Mouse (Mus musculus) cerebellum, adult 8-10 months (tissue): ENCODE measurements around the gene Zfyve19.

Experiments
- DNase-seq: peaks from one replicate; pipeline ENCODE4 v3.0.0; 2022

Gene Zfyve19

DNA sequence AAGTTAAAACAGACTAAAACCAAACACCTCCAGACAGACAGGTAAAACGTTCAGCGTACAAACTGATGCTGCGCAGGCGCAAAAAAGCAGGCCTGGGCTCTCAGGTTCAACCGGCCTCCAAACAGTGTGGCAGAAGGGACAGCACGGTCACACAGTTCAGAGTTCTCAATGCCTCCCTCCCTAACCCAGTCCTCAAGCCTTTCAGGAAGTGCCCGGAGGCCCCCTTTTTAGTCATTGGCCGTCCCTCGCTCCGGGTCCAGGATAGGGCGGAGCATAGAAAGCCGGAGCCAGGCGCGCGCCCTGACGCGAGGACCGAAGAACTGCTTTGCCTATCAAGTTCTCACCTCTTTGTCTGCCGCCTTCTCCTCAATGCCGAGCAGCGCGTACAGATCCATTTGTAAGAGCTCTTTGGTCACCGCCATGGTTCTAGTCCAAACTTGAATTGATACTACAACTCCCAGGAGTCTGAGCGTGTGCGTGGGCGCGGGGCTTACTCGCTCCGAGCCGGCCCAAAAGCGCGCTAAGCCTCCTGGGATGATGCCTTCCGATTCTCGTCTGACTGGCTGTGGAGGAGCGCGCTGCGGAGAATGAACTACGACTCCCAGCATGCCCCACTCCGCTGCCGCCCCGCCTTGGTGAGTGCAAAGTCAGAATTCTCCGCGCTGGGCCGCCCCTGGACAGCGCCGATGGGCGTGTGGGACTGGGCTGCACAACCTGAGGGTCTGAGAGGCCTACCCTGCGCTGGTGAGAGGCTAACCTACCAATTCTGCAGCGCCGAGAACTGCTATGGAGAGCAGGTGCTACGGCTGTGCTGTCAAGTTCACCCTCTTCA is at the start of gene Zfyve19, which contains the start of gene Dnajc17:
Gene Zfyve19 (plus strand): TSS at position 274 of the 832 bp plus-strand sequence.
Gene Dnajc17 (minus strand): TSS at position 452 of the 832 bp plus-strand sequence.
- peak; percentile 93 for DNase-seq

DNA sequence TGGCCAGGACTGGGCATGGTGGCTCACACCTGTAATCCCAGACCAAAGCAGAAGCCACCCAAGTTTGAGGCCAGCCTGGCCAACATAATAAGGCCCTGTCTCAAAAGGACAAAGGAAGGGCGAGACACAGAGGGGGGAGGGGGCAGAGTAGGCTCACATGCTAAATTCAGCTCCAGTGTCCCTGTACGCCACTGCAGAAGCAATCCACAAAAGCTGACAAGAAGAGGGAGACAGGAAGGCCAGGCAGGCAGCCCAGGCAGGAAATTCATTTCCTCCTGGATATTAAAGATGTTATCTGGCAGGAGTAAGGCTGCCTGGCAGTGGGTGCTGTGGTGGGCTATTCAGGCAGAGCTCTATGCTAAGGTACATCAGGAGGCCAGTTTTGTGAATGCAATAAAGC is 47.2 kb upstream of the Zfyve19 start:
- DNase-seq: no peak

DNA sequence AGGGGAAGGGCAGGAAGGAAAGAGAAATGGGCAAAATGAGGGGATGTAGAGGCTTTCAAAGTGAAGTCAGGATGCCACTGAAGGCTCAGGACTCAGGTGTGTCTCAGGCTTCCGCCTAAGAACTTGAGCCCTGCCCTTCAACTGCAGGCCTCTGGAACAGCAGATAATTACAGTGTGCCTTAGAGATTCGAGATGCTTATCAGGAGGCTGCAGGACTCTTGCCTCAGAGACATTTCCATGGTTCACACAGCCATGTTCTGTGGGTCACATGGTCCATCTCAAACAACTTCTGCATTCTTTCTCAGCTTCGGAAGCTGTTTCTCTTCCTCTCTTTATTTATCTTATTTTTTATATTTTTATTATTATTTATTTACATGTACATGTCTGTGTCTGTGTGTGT is 45.3 kb upstream of the Zfyve19 start:
- DNase-seq: no peak

DNA sequence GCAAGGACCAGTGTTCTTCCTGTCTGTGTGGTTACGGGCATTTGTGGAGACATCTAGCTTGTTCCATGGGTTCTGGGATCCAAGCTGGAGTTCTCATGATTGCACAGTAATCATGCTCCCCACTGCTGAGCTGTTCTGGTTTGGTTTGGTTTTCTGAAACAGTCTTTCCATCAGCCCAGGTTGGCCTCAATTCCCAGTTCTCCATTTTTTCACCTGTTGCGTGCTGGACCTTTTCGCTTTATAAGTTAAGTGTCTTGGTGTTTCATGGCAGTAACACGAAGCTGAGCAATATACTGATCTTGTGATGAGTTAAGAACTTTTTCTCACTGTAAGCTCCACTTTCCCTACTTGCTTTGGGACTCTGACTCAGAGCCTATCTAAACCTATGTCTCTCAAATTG is 44.4 kb upstream of the Zfyve19 start:
- DNase-seq: no peak

DNA sequence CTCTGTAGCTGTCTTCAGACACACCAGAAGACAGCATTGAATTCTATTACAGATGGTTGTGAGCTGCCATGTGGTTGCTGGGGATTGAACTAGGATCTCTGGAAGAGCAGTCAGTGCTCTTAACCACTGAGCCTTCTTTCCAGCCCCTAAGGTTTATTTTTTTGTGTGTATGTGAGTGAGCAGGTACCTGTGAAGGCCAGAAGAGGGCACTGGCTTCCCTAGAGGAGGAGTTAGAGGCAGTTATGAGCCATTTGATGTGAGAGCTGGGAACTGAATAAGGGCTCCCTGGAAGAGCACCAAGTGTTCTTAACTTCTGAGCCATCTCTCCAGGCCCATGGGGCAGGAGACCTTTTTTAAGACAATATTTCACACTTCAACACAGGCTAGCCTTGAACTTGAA is 43.0 kb upstream of the Zfyve19 start:
- no peak for DNase-seq

DNA sequence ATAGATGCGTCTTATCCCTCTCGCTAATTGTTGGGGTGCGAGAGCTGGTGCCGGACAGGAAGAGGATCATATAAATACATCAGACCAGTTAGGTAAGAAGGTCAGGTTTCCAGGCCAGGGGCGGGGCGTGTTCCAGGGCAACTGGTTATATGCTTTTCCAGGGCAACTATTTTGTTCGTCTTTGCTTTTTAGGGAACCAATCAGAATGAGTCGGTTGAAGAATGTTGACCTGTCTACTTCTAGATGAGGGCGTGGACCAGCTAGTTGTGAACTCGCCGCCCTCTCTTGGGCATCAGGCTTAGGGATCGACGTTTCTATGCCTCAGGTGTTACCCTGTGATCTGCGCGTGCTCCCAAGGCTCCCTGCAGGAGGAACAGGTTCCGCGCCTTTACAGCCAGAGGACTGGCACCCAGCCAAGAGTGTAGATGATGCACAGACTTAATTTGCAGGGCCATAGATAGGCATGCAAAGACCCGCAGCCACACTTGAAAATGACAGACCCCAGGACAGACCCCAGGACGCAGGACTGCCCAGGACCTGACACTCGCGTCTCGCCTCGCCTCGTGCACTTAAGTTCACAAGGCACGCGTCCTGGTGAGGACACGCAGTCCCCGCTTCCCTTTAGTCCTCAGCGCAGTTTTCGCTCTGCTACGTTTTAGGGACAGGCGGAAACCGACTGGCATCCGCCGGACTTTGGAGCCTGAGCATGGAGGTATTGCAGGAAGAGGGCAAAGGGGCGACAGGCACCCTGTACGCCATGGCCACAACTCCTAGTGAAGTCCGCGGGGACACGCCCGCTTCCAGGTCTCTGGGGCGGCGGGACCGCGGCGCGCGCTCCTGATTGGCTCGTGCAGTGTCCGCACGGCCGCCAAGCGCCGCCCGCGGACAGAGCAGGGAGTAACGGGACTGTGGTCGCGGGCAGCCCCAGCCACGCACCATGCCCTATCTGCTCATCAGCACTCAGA is 41.2 kb upstream of the Zfyve19 start, which contains the start of gene Gchfr:
Gene Gchfr (plus strand): TSS at position 873 of the 965 bp plus-strand sequence.
- peak; percentile 32 for DNase-seq

DNA sequence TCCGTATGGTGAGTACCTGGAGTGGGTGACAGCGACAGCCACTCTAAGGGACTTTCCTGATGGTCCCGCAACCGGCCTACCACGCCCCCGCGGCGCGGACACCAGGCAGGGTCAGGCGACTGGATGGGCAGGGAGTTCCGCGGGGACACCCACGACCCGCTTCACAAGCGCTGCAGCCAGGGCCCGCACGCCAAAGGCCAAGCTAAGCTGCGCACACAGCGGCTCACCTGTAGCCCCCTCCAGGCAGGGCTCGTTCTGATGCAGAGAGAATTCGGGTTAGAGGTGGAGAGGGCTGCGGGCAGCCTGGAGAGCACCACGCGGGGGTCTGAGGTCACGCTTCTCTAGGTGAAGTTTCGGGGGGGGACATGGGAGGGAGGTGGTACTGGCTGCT is 40.6 kb upstream of the Zfyve19 start:
- no peak for DNase-seq

DNA sequence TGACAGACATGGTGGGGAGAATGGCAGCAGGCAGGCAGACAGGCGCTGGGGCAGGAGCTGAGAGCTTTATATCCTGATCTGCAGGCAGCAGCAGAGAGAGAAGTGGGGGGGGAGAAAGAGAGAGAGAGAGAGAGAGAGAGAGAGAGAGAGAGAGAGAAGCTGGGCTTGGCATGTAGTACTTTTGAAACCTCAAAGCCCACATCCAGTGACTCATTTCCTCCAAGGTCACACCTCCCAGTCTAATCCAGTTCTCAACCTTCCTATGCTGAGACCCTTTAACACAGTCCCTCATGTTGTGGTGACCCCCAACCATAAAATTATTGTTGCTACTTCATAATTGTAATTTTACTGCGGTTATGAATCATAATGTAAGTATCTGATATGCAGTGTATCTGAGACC is 38.1 kb upstream of the Zfyve19 start:
- DNase-seq: no peak

DNA sequence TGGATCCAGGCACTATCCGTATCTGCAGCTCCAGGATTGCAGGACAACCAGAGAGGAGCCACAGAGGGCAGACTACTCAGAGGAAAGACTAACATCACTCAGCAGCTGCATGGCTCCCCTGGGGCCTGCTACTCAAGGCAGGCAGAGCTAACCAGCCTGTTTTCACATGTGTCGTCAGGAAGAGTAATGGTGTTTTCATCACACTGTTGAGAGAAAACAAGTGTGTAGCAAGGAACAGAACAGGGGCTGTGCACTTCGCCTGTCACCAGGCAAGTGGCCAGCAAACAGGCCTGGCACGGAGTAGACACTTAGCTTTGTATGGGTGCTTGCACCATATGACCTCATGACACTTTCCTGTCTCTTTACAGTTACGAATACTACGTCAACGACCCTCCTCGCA is 36.8 kb upstream of the Zfyve19 start:
- DNase-seq: no peak

DNA sequence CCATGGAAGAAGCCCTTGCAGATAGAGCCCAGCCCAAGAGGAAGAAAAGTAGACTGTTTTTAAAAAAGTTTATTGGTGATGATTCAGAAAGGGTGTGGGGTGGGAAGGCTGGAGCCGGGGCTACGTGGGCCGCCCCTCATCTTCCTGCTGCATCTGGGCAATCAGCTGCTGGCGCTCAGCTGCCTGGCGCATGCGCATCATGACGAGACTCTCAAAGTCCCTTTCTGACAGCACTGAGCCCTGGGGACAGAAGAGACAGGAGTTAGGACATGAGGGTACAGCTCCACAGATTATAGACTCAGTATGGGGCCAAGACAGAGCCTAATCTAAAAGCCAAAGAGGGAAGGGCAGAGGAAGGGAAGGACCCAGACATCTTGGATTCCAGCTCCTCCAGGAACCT is 36.0 kb upstream of the Zfyve19 start:
- no peak for DNase-seq

DNA sequence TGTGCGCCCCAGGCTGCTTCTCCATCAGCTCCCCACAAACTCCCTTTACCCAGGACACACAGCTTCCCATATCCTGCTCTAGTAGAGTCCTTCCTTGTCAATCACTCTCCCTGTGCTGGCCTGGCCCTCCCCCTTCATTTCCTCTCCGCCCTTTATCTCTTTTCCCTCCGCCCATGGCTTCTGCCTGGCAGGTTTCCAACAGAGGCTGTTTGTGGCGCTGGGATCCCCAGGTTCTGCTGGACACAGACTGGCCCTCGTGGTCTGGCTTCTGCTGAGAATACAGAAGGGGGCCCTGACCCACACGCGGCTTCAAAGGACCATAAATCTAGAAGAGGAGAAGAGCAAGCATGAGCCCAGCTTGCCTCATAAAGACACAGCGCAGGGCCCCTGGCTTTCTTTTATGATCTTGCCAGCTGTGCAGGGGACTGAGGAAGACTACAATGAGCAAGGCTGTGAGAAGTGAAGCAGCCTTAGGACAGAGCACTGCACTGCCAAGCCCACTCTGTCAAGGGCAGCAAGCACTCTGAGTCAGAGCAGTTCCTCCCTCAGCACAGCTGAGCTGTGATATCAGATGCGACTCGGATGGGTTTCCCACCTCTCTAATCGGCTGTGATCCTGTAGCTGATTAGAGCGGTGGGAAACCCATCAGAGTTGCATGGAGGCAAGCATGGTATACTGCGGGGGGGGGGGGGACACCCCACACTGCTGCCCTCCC is 35.4 kb upstream of the Zfyve19 start:
- no peak for DNase-seq

DNA sequence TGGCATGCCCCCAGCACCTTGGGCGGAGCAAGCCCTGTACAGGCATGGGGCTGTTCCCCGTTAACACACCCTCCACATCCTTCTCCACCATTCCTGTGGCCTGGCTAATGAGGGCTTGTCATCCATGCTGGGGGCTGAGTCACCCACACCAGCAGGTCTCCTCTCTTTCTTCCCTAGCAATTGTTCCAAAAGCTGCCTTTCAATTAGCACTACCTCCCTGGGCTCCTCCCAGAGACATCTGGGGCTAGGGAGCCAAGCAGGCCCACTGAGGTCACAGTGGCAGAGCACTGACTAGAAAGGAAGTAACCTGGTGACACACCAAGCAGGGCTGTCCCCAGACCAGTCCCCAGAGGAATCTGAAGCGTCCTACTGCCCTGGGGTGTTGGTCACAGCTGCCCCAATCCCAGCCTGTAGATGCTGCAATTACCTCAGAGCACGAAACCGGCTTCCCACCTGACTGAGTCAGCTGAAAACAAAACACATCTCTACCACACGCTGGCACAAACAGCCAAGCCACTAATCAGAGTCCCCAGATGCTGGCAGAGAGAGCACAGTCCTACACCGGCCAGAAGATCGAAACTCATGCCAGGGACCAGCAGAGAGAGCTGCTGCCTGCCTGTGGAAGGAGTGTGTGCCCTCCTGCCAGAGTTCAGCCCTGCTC is 34.3 kb upstream of the Zfyve19 start, which contains the start of gene Gm14137:
Gene Gm14137 (plus strand): TSS at position 519 of the 661 bp plus-strand sequence.
- no peak for DNase-seq

DNA sequence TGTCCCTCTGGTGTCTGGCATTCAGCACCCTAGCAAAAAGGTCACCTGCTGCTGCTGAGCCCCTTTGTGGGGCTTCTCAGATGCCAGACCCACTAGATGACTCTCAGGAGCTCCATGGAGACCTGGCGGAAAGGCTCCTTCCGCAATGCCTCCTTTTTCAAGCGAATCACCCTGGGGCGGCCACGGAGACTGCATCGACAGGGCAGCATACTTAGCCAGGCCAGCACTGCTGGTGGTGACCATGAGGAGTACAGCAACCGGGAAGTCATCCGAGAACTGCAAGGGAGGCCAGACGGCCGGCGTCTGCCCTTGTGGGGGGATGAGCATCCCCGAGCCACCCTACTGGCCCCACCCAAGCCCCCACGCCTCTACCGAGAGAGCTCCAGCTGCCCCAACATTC is 33.6 kb upstream of the Zfyve19 start:
- DNase-seq: no peak

DNA sequence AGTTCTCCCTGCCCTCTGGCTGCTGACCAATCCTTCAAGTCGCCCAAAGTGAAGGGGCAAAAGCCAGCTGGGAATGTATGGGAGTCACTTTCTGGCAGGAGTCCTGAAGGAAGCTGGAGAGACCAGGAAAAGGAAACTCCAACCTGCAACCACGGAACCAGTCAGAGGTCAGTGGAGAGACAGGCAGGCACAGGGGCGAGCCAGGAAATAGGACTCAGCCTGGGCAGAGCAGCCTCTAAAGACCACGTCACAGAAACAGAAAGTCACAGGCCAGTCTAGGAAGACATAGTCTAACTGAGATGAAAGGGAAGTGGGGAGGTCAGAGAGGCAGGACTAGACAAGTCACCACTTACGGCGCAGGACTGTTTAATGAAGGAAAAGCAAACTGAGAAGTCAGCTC is 32.8 kb upstream of the Zfyve19 start:
- DNase-seq: no peak

DNA sequence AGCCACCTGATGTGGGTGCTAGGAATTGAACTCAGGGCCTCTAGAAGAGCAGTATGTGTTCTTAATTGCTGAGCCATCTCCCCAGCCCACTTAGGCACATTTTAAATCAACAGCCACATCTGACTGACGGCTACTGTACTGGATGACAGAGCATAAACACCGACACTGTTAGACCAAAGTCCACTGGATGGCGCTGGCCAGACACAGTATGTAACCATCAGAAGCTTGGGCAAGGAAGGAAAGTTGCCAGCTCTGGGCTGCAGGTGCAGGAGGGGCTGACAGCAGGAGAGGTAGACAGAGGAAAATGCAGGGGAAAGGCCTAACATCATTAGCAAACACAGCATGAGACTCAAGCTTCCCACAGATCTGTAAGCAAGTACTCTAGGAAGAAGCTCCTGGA is 31.7 kb upstream of the Zfyve19 start:
- no peak for DNase-seq

DNA sequence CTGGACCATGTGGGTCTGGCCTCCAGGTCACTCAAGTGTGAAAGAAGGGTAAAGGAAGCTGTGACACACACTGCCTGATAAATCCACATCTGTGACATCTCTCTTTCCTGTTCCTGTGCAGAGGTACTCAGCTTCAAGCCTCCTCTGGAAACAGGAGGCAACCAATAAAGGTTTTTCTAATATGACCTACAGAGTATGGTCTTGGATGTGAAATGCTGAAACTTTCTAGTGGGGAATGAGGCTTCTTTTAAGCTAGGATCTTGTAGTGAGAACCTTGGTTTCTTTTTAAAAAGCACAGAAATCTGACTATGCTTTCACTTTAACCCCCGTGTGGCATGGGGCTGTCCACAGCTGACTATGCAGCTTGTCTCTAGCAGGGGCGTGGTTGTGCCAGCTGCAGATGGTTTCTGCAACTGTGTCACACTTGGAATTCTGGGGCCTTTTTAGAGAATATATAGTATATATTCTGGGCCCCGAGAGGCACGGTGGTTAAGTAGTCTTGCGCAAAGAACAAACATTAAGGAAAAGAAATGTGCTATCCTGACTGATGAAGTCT is 31.0 kb upstream of the Zfyve19 start:
- DNase-seq: no peak

DNA sequence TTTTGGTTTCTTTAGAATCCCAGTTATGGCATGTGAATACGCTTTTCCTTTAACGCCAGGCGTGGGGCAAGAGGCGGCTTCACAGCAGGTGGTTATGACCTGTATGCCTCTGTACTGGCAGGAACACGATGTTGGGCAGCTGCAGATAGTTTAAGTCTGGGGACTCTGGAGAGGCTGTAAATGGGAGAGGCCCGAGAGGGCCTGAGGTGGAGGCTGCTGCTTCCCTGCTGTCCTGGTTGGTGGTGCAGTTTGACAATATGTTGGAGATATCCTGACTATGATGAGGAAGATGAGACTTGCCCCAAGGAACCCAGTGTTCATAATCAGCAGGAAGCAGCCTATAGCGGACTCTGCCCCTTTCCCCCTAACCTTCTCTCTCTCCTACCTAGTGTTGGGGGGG is 25.5 kb upstream of the Zfyve19 start:
- no peak for DNase-seq

DNA sequence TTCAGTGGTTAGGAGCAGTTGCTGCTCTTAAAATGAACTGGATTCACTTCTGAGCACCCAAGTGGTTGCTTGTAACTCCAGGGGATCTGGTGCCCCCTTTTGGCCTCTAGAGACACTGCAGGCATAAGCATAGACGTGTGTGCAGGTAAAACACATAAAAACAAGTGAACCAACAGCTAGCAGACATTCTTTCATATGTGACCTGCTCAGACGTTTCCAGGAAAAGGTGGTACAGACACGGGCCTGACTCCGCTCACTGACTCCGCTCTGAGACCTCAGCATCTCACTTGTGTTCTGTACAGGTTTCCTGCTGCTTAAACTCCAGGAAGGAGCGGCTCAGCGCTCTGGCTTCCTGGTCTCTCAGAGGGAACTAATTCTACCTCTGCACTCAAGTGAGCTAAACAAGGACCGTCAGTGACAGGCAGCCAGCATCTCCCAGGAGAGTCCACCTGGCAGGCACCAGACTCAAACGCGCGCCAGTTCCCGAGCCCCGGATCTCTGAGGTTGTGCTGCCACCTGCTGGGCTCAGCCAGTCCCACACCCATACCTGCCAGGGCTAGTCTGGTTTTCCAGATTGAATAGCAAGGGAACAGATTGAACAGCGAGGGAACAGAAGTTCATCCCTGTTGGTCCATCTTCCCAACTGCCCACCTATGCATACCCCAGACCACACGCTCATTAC is 19.2 kb upstream of the Zfyve19 start:
- DNase-seq: peak; percentile 93

DNA sequence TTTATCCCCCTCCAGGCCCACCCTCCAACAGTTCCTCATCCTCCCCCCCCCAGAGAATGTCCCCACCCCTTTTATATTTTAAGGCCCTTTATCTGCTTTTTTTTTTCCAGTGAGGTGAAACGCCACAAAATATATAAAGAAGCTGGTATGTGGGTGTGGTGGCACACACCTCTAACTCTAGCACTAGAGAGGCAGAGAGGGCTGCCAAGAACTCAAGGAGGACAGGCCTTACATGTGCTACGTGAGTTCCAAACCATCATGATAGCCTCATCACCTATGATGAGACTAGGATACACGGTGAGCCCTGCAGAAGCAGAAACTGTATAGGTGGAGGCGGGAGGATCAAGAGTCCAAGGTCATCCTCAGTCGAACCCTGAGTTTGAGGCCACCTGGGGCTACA is 17.4 kb upstream of the Zfyve19 start:
- DNase-seq: no peak

DNA sequence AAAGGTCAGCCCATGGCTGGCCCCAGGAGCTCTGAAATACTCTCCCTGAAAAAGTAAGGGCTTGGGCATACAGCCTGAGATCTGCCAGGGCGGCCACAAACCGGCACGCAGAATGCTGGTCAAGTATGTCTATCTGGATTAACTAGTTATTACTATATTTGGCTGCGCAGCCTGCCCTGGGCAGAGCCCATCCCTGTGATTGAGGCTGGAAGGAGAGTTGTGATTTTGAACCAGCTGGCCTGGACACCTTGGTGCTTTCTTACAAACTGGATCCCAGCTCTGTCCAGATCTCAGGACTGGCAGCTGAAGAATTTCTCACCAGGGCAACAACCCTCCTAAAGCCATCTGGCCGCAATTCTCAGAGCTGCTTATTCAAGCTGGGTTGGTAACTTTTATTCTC is 14.3 kb upstream of the Zfyve19 start:
- DNase-seq: no peak

DNA sequence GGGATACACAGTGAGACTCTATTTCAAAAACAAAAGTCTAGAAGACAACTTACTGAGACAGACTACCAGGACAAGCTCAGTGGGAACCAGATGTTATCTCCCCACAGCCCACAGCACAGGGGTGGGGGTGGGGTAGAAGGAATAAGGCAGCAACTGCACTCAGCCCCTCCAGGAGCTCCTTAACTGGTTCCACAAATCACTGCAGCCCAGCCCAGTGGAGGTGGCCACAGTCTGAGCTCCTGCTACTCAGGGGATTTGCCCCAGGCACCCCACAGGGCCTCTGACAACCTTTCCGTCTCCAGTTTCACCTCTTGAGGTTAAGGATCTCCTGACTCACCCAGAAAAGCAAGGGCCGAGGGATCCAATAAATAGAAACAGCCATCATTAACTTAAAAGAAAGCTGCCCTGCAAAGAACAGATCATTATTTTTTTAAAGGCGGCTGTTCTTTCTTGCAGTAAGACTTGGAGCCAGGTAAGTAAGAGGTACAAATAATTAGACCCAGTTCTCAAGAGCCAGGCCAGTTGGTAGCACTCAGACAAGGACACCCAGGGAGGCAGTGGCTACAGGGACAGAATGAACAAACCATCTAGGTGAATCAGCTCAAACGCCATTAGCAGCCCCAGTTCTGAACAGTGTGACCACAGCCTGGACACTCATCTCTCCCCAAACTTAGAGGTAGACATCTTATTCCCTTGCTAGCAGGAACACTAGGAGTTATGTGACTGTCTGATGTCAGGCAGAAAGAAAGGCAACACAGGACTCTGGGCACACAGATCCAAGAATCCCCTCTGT is 11.9 kb upstream of the Zfyve19 start:
- DNase-seq: no peak
